Mouse (Mus musculus): ENCODE measurements around the gene Ctrc.

GRCm38 (mm10) chr4:141885451-141885850, 39.3 kb upstream of the Ctrc start:
- no peak for TF ChIP-seq CTCF (IDR thresholded peaks at IDR 0.05; ENCODE audit: extremely low read depth, insufficient read length, insufficient replicate concordance, low read depth, low read length)
- no peak for TF ChIP-seq POLR2A (IDR thresholded peaks at IDR 0.05; ENCODE audit: low read depth, low read length)

All from small intestine, adult 2 months (tissue).